Mouse (Mus musculus): Measurements from ENCODE around the gene Gm47969. TPM values are rescaled to one million over a fixed set of nuclear protein-coding genes. Genes with fewer than 3 reads are reported as not detected.

Gene Gm47969
- polyA plus RNA-seq, 1 experiment, result not detected

GRCm38 (mm10) chr1:83034509-83034908, 10.2 kb upstream of the Gm47969 start:
- Histone ChIP-seq H3K27me3 (ENCODE audit: control insufficient read depth) (peaks cover 10% of the 10 kb centered on the region), H3K9me3 (ENCODE audit: control insufficient read depth, low read length) (no peaks in the 10 kb centered on the region), H3K4me1 (ENCODE audit: control insufficient read depth) (no peaks in the 10 kb centered on the region; the same call in 1 of the 2 replicates), H3K4me3 (replicated peaks) (no peak overlapping the region), H3K36me3 (ENCODE audit: control insufficient read depth) (no peaks in the 10 kb centered on the region)
- no peak for TF ChIP-seq TAL1 (IDR thresholded peaks at IDR 0.05; ENCODE audit: low read length)
- TF ChIP-seq GATA1 (IDR thresholded peaks at IDR 0.05; ENCODE audit: low read length), result no peak

GRCm38 (mm10) chr1:83036892-83037667, 7.7 kb upstream of the Gm47969 start:
- TF ChIP-seq GATA1 (IDR thresholded peaks at IDR 0.05; ENCODE audit: low read length) (no peak), TAL1 (IDR thresholded peaks at IDR 0.05; ENCODE audit: low read length) (no peak; the same call in 2 of the 3 replicates)
- Histone ChIP-seq H3K36me3 (ENCODE audit: control insufficient read depth) (no peaks in the 10 kb centered on the region), H3K9me3 (ENCODE audit: control insufficient read depth, low read length) (no peaks in the 10 kb centered on the region), H3K27me3 (ENCODE audit: control insufficient read depth) (peaks cover 10% of the 10 kb centered on the region), H3K4me1 (ENCODE audit: control insufficient read depth) (no peaks in the 10 kb centered on the region; the same call in 1 of the 2 replicates), H3K4me3 (replicated peaks) (no peak overlapping the region)

- TF ChIP-seq TAL1 (IDR thresholded peaks at IDR 0.05; ENCODE audit: low read length) (no peak), GATA1 (IDR thresholded peaks at IDR 0.05; ENCODE audit: low read length) (no peak)
- Histone ChIP-seq H3K9me3 (ENCODE audit: control insufficient read depth, low read length) (no peaks in the 10 kb centered on the region), H3K4me1 (ENCODE audit: control insufficient read depth) (no peaks in the 10 kb centered on the region; the same call in 1 of the 2 replicates), H3K4me3 (replicated peaks) (peak within 1 kb of the TSS; percentile 41), H3K27me3 (ENCODE audit: control insufficient read depth) (peaks cover 10% of the 10 kb centered on the region), H3K36me3 (ENCODE audit: control insufficient read depth) (no peaks in the 10 kb centered on the region)
Measured at GRCm38 (mm10) chr1:83038109-83038672, 6.5 kb upstream of the Gm47969 start, which contains the start of gene Slc19a3. Slc19a3 (minus strand) TSS chr1:83038448.

- Histone ChIP-seq H3K36me3 (ENCODE audit: control insufficient read depth) (no peaks in the 10 kb centered on the region), H3K27me3 (ENCODE audit: control insufficient read depth) (peaks cover 10% of the 10 kb centered on the region), H3K4me3 (replicated peaks) (no peak overlapping the region), H3K9me3 (ENCODE audit: control insufficient read depth, low read length) (no peaks in the 10 kb centered on the region), H3K4me1 (ENCODE audit: control insufficient read depth) (no peaks in the 10 kb centered on the region; the same call in 1 of the 2 replicates)
- no peak for TF ChIP-seq TAL1 (IDR thresholded peaks at IDR 0.05; ENCODE audit: low read length)
- no peak for TF ChIP-seq GATA1 (IDR thresholded peaks at IDR 0.05; ENCODE audit: low read length)
Measured at GRCm38 (mm10) chr1:83039080-83039479, 5.7 kb upstream of the Gm47969 start.

GRCm38 (mm10) chr1:83042380-83042779, 2.4 kb upstream of the Gm47969 start, which contains the start of gene Krtap28-10:
Krtap28-10 (minus strand) TSS chr1:83042480.
- no peaks in the 10 kb centered on the region; the same call in 1 of the 2 replicates for H3K4me1 ChIP-seq (ENCODE audit: control insufficient read depth)
- no peaks in the 10 kb centered on the region for H3K9me3 ChIP-seq (ENCODE audit: control insufficient read depth, low read length)
- TF ChIP-seq GATA1 (IDR thresholded peaks at IDR 0.05; ENCODE audit: low read length), result no peak
- TF ChIP-seq TAL1 (IDR thresholded peaks at IDR 0.05; ENCODE audit: low read length), result no peak
- no peak within 1 kb of the TSS for H3K4me3 ChIP-seq (replicated peaks)
- no peaks in the 10 kb centered on the region for H3K36me3 ChIP-seq (ENCODE audit: control insufficient read depth)
- peaks cover 10% of the 10 kb centered on the region for H3K27me3 ChIP-seq (ENCODE audit: control insufficient read depth)

GRCm38 (mm10) chr1:83058481-83058880, 13.7 kb downstream of the Gm47969 start:
- no peaks in the 10 kb centered on the region for H3K27me3 ChIP-seq (ENCODE audit: control insufficient read depth)
- H3K9me3 ChIP-seq (ENCODE audit: control insufficient read depth, low read length), result no peaks in the 10 kb centered on the region
- TF ChIP-seq TAL1 (IDR thresholded peaks at IDR 0.05; ENCODE audit: low read length), result no peak
- no peak for TF ChIP-seq GATA1 (IDR thresholded peaks at IDR 0.05; ENCODE audit: low read length)
- no peaks in the 10 kb centered on the region for H3K36me3 ChIP-seq (ENCODE audit: control insufficient read depth)
- H3K4me1 ChIP-seq (ENCODE audit: control insufficient read depth), result no peaks in the 10 kb centered on the region
- no peak overlapping the region for H3K4me3 ChIP-seq (replicated peaks)

GRCm38 (mm10) chr1:83059278-83059677, 14.5 kb downstream of the Gm47969 start, which contains the start of gene A030005K14Rik:
A030005K14Rik (minus strand) TSS chr1:83059378.
- no peak for TF ChIP-seq GATA1 (IDR thresholded peaks at IDR 0.05; ENCODE audit: low read length)
- no peak for TF ChIP-seq TAL1 (IDR thresholded peaks at IDR 0.05; ENCODE audit: low read length)
- Histone ChIP-seq H3K4me3 (replicated peaks) (no peak within 1 kb of the TSS), H3K36me3 (ENCODE audit: control insufficient read depth) (no peaks in the 10 kb centered on the region), H3K4me1 (ENCODE audit: control insufficient read depth) (no peaks in the 10 kb centered on the region), H3K27me3 (ENCODE audit: control insufficient read depth) (no peaks in the 10 kb centered on the region), H3K9me3 (ENCODE audit: control insufficient read depth, low read length) (no peaks in the 10 kb centered on the region)

- no peaks in the 10 kb centered on the region for H3K4me1 ChIP-seq (ENCODE audit: control insufficient read depth)
- TF ChIP-seq GATA1 (IDR thresholded peaks at IDR 0.05; ENCODE audit: low read length), result no peak
- no peak for TF ChIP-seq TAL1 (IDR thresholded peaks at IDR 0.05; ENCODE audit: low read length)
- no peaks in the 10 kb centered on the region for H3K27me3 ChIP-seq (ENCODE audit: control insufficient read depth)
- H3K4me3 ChIP-seq (replicated peaks), result no peak within 1 kb of the TSS
- H3K9me3 ChIP-seq (ENCODE audit: control insufficient read depth, low read length), result no peaks in the 10 kb centered on the region
- H3K36me3 ChIP-seq (ENCODE audit: control insufficient read depth), result no peaks in the 10 kb centered on the region
Measured at GRCm38 (mm10) chr1:83060643-83061042, 15.9 kb downstream of the Gm47969 start, which contains the start of gene Krtap28-13. Krtap28-13 (plus strand) TSS chr1:83060930.

- H3K27me3 ChIP-seq (ENCODE audit: control insufficient read depth), result no peaks in the 10 kb centered on the region
- no peaks in the 10 kb centered on the region for H3K9me3 ChIP-seq (ENCODE audit: control insufficient read depth, low read length)
- H3K4me1 ChIP-seq (ENCODE audit: control insufficient read depth), result no peaks in the 10 kb centered on the region
- no peaks in the 10 kb centered on the region for H3K36me3 ChIP-seq (ENCODE audit: control insufficient read depth)
- TF ChIP-seq TAL1 (IDR thresholded peaks at IDR 0.05; ENCODE audit: low read length) (no peak), GATA1 (IDR thresholded peaks at IDR 0.05; ENCODE audit: low read length) (no peak)
- H3K4me3 ChIP-seq (replicated peaks), result no peak overlapping the region
Measured at GRCm38 (mm10) chr1:83064851-83065250, 20.1 kb downstream of the Gm47969 start.
